Mouse (Mus musculus): ENCODE data around the gene Dglucy. TPM values are rescaled to one million over a fixed set of nuclear protein-coding genes. Genes with fewer than 3 reads are reported as not detected.

The Dglucy gene
- total RNA-seq, 1 experiment from 2014 or later: 16.2 TPM

DNA sequence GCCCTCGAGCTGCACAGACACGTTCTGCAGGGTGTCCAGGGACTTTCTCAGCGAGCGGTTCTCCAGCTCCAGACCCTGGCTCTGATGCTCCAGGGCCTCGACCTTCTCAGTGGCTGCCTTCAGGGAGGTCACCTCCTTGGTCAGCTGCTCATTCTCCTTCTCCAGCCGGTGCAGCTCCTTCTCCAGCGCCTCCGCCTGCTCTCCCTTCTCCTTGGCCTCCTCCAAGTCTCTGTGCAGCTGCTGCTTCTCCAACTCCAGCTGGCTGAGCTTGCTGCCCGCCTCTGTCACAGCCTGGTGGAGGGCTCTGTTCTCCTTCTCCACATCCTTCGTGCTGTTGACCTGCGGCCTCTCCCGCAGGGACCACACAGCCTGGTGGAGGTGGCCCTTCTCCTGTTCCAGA, 166.6 kb downstream of the Dglucy start:
- ATAC-seq (ENCODE audit: extremely low read depth, insufficient number of reproducible peaks, low FRiP score, poor library complexity, severe bottlenecking): no peak

- no peak for ATAC-seq (ENCODE audit: extremely low read depth, insufficient number of reproducible peaks, low FRiP score, poor library complexity, severe bottlenecking)
These were observed 167.1 kb downstream of the Dglucy start for GRCm38 (mm10) chr12:100945948-100946347.

Other genes starting within 250 kb of the Dglucy start
- gene Rps6ka5, start 52.1 kb upstream of the Dglucy start, total RNA-seq (2017): 51.6 and 55.7 TPM in 2 replicates
- gene Gpr68, start 129.1 kb downstream of the Dglucy start, total RNA-seq (2017): 5.1 and 6.4 TPM in 2 replicates
- gene Ccdc88c, start 250.0 kb downstream of the Dglucy start, total RNA-seq (2017): 283 and 312 TPM in 2 replicates